Mouse (Mus musculus) myocyte (in vitro differentiated cells): ENCODE measurements around the gene Ecsit. TPM values are rescaled to one million over a fixed set of nuclear protein-coding genes. Genes with fewer than 3 reads are reported as not detected.

Source experiments
- H3K27me3 ChIP-seq: one replicate; pipeline ENCODE4 v1.6.1; 2011; ENCODE audit not compliant: control insufficient read depth, insufficient read depth, insufficient read length
- H3K36me3 ChIP-seq: one replicate; pipeline ENCODE4 v1.6.1; 2011; ENCODE audit not compliant: control insufficient read depth, insufficient read depth
- H3K4me2 ChIP-seq: one replicate; pipeline ENCODE4 v1.6.1; 2011; ENCODE audit warnings: low read depth, control low read depth
- H3K4me3 ChIP-seq: one replicate; pipeline ENCODE4 v1.5.1; 2011; ENCODE audit warnings: mild to moderate bottlenecking, control low read depth, moderate library complexity
- H3K79me2 ChIP-seq: one replicate; pipeline ENCODE4 v1.6.1; 2011; ENCODE audit not compliant: control insufficient read depth, insufficient read depth
- H3ac ChIP-seq: one replicate; pipeline ENCODE4 v1.6.1; 2011; ENCODE audit not compliant: control insufficient read depth, insufficient read length
- CEBPB ChIP-seq: IDR thresholded peaks from 2 replicates; pipeline ENCODE4 v1.6.1; 2011; ENCODE audit warnings: mild to moderate bottlenecking, moderate library complexity; ENCODE audit not compliant: poor library complexity, insufficient read depth, severe bottlenecking
- E2F4 ChIP-seq: IDR thresholded peaks from one replicate; pipeline ENCODE4 v1.6.1; 2011; ENCODE audit warnings: mild to moderate bottlenecking, control low read depth, moderate library complexity; ENCODE audit not compliant: insufficient read depth
- MAX ChIP-seq: IDR thresholded peaks from one replicate; pipeline ENCODE4 v1.6.1; 2011; ENCODE audit warnings: low read depth, mild to moderate bottlenecking, control low read depth
- MYOD1 ChIP-seq, 3 experiments: IDR thresholded peaks; one replicate each; pipeline ENCODE4 v1.6.1; 2011; ENCODE audit warnings: control low read depth in 2 of 3, low read depth in 2 of 3, mild to moderate bottlenecking in 2 of 3, moderate library complexity in 1 of 3; ENCODE audit not compliant: insufficient read length in 2 of 3, control insufficient read depth in 1 of 3
- MYOG ChIP-seq, 3 experiments: IDR thresholded peaks; one replicate each; pipeline ENCODE4 v1.6.1; 2011; ENCODE audit warnings: control low read depth in 2 of 3, low read depth in 2 of 3, mild to moderate bottlenecking in 2 of 3; ENCODE audit not compliant: insufficient read length in 2 of 3, control insufficient read depth in 1 of 3, insufficient read depth in 1 of 3
- POLR2A ChIP-seq: IDR thresholded peaks from one replicate; pipeline ENCODE4 v1.6.1; 2011; ENCODE audit warnings: low read depth, mild to moderate bottlenecking, control low read depth, moderate library complexity; ENCODE audit not compliant: insufficient read length
- POLR2AphosphoS2 ChIP-seq: IDR thresholded peaks from one replicate; pipeline ENCODE4 v1.6.1; 2011; ENCODE audit warnings: low read depth, control low read depth; ENCODE audit not compliant: insufficient read length
- REST ChIP-seq: IDR thresholded peaks from one replicate; pipeline ENCODE4 v1.6.1; 2011; ENCODE audit warnings: mild to moderate bottlenecking, control low read depth, moderate library complexity; ENCODE audit not compliant: insufficient read depth, insufficient read length
- SRF ChIP-seq: IDR thresholded peaks from one replicate; pipeline ENCODE4 v1.6.1; 2011; ENCODE audit warnings: low read depth; ENCODE audit not compliant: control insufficient read depth, insufficient read length
- TCF12 ChIP-seq: IDR thresholded peaks from one replicate; pipeline ENCODE4 v1.6.1; 2011; ENCODE audit warnings: mild to moderate bottlenecking, control low read depth; ENCODE audit not compliant: poor library complexity, insufficient read depth, severe bottlenecking
- TCF3 ChIP-seq: IDR thresholded peaks from one replicate; pipeline ENCODE4 v1.6.1; 2011; ENCODE audit warnings: low read depth, control low read depth; ENCODE audit not compliant: insufficient read length
- USF1 ChIP-seq: IDR thresholded peaks from one replicate; pipeline ENCODE4 v1.6.1; 2011; ENCODE audit warnings: low read depth, mild to moderate bottlenecking, control low read depth, moderate library complexity
- polyA plus RNA-seq: library from polyadenylated mRNA; unstranded; fragments of >200 nt; fragmentation: generic; extraction: Trizol; gene quantifications from one replicate; pipeline ENCODE4 v1.2.1, GENCODE M21; 2012; ENCODE audit warnings: missing spikeins

Ecsit gene
- polyA plus RNA-seq, 1 experiment: 37.0 TPM

GRCm38 (mm10) chr9:22057031-22057517 lies 28.2 kb downstream of the Ecsit start:
- H3K4me2 ChIP-seq: no peak overlapping the region
- TF ChIP-seq MYOD1 (IDR thresholded peaks at IDR 0.05; ENCODE audit: control insufficient read depth in 1 of 3, insufficient read length in 2 of 3, low read depth in 2 of 3) (no peak), POLR2A (no peak), TCF3 (no peak), MAX (no peak), TCF12 (no peak), E2F4 (no peak), REST (no peak), POLR2AphosphoS2 (no peak), USF1 (no peak), MYOG (IDR thresholded peaks at IDR 0.05; ENCODE audit: control insufficient read depth in 1 of 3, insufficient read depth in 1 of 3, insufficient read length in 2 of 3, low read depth in 2 of 3) (no peak), CEBPB (no peak), SRF (no peak)

GRCm38 (mm10) chr9:22056303-22056910 lies 28.8 kb downstream of the Ecsit start:
- no peak overlapping the region for H3ac ChIP-seq
- no peaks in the 10 kb centered on the region for H3K79me2 ChIP-seq
- H3K4me3 ChIP-seq: no peak overlapping the region
- no peak overlapping the region for H3K4me2 ChIP-seq
- H3K36me3 ChIP-seq: no peaks in the 10 kb centered on the region
- H3K27me3 ChIP-seq: peaks cover 10% of the 10 kb centered on the region
- TF ChIP-seq TCF3 (no peak), USF1 (no peak), MAX (no peak), CEBPB (no peak), REST (no peak), MYOD1 (IDR thresholded peaks at IDR 0.05; ENCODE audit: control insufficient read depth in 1 of 3, insufficient read length in 2 of 3, low read depth in 2 of 3) (no peak), SRF (no peak), TCF12 (no peak), POLR2AphosphoS2 (no peak), POLR2A (no peak), MYOG (IDR thresholded peaks at IDR 0.05; ENCODE audit: control insufficient read depth in 1 of 3, insufficient read depth in 1 of 3, insufficient read length in 2 of 3, low read depth in 2 of 3) (no peak), E2F4 (no peak)

More at GRCm38 (mm10) chr9:22057031-22057517, 28.2 kb downstream of the Ecsit start:
- Histone ChIP-seq H3K4me3 (no peak overlapping the region), H3ac (no peak overlapping the region), H3K79me2 (no peaks in the 10 kb centered on the region), H3K36me3 (no peaks in the 10 kb centered on the region), H3K27me3 (peaks cover 3% of the 10 kb centered on the region)

DNA sequence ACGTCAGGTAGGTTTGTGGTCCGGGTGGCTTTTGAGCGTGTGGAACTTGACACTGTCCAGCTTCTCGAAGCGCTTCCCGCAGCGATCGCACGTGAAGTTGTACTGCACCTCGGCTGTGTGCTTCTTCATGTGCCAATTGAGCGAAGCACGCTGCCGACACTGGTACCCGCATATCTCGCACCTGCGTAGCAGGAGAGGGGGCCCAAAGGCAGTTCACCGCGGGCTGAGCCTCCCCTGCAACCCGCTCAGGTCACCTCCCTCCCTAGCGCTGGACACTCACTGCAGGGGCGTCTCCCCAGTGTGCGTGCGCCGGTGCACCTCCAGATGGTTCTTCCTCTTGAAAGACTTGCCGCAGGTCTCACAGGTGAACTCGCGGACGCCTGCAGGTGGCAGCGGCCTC lies 29.5 kb downstream of the Ecsit start:
- Histone ChIP-seq H3K36me3 (no peaks in the 10 kb centered on the region), H3ac (no peak overlapping the region), H3K79me2 (no peaks in the 10 kb centered on the region), H3K27me3 (peaks cover 17% of the 10 kb centered on the region), H3K4me2 (no peak overlapping the region), H3K4me3 (no peak overlapping the region)
- TF ChIP-seq POLR2A (peak; percentile 7), E2F4 (no peak), CEBPB (no peak)

DNA sequence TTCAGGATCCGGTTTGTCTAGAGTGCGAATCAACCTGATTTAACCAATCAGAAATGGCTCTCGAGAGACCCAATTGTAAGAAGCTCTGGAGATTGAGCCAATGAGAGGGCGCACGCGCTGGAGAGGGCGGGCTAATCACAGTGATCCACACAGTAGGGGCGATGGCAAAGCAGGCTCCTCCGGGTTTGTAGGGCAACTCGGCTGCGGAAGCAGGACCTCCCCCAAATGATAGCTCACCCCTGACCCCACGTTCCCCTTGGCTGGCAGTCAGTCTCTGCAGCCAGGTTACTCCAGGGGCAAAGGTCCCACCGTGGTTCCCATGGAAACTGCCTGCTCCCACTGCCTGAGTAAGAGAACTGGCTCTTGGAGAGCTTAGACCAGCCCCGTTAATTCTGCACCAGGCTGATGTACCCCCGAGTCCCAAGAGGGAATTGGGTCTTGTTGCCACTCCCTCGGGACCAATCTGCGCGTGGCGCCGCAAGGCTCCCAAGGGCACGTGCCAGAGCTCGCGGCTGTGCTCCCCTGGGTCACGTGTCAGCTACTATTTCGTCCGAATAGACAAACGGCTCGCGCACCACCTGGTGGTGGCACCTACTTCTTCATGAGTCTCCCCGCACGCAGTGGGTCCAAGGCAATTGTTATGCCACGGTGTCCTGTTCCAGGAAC lies 30.7 kb downstream of the Ecsit start:
- H3K4me3 ChIP-seq: no peak overlapping the region
- H3ac ChIP-seq: no peak overlapping the region
- no peak overlapping the region for H3K4me2 ChIP-seq
- H3K79me2 ChIP-seq: no peaks in the 10 kb centered on the region
- no peaks in the 10 kb centered on the region for H3K36me3 ChIP-seq
- H3K27me3 ChIP-seq: peaks cover 28% of the 10 kb centered on the region
- TF ChIP-seq SRF (no peak), MAX (no peak), TCF12 (no peak), E2F4 (no peak), MYOD1 (IDR thresholded peaks at IDR 0.05; ENCODE audit: control insufficient read depth in 1 of 3, insufficient read length in 2 of 3, low read depth in 2 of 3) (no peak), POLR2AphosphoS2 (peak; percentile 34), CEBPB (no peak)

DNA sequence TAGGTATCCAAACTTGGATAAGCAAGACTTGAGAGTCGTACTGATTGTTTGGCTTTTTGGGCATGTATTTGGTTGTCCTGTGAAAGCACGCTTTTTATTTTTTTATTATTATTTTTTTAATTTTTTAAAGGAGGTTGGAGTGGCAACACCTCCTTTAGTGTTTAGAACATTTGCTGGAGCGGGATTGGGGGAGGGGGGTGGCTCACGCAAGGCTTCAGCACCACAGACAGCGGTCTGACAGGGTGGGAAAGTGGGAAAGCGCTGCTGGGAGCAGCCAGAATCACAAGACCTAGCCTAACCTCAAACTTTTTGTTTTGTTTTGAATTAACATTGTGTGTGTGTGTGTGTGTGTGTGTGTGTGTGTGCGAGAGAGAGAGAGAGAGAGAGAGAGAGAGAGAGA lies 31.6 kb downstream of the Ecsit start:
- Histone ChIP-seq H3K4me2 (no peak overlapping the region), H3K36me3 (no peaks in the 10 kb centered on the region), H3K27me3 (peaks cover 37% of the 10 kb centered on the region), H3K4me3 (no peak overlapping the region), H3ac (no peak overlapping the region), H3K79me2 (no peaks in the 10 kb centered on the region)
- TF ChIP-seq POLR2A: no peak
- TF ChIP-seq MYOD1 (IDR thresholded peaks at IDR 0.05; ENCODE audit: control insufficient read depth in 1 of 3, insufficient read length in 2 of 3, low read depth in 2 of 3): no peak
- no peak for TF ChIP-seq CEBPB
- TF ChIP-seq POLR2AphosphoS2: no peak
- peak; percentile 81 for TF ChIP-seq REST
- TF ChIP-seq E2F4: no peak
